Mouse (Mus musculus) B cell, adult 2 months (primary cell): ENCODE data around the gene Fgfbp3.
"Not testable (repeated sequence)": the region's sequence is repeated elsewhere in the genome, so short reads cannot be mapped to it uniquely, and the experiment has no call there.

Source experiments
- DNase-seq, 2 experiments: peaks; one replicate each; pipeline ENCODE4 v3.0.0; 2022

Gene Fgfbp3

DNA sequence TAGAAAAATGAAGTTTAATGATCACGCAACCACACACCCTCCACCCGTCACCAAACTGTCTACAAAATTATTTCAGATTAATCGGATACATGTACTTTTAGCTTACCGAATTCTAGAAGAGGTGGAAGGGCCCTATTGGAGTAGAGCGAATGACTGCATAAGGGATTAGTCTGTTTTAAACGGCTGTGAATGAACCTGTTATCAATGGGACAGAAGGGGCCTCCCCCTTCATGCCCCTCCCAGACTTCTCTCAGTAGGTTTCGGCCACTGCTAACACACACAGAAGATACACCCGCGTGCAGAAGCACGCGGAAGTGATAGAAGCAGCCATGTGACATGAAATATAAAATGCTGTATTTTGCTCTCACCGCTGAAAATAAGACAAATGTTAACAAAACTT is at the start of gene Fgfbp3:
Gene Fgfbp3, minus strand, starts transcription at position 150 of the 400 bp plus-strand sequence.
- DNase-seq = peak; percentile 32 to 36

DNA sequence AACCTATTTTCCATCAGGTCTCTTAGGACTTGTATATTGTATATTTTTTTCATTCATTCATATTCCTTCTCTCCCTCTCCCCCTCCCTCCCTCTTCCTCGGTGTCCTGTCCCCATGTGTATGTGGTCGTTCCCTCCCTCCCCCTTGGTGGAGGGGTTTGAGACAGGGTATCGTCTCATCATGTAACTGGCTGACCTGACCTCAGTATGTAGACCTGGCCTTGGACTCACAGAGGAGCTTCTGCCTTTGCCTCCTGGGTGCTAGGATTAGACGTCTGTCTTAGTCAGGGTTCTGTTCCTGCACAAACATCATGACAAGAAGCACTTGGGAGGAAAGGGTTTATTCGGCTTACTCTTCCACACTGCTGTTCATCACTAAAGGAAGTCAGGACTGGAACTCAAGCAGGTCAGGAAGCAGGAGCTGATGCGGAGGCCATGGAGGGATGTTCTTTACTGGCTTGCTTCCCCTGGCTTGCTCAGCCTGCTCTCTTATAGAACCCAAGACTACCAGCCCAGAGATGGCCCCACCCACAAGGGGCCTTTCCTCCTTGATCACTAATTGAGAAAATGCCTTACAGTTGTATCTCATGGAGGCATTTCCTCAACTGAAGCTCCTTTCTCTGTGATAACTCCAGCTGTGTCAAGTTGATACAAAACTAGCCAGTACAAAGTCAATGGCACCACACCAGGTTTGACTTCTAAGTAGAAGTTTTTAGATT is 43.3 kb upstream of the Fgfbp3 start:
- DNase-seq = not testable (repeated sequence)

DNA sequence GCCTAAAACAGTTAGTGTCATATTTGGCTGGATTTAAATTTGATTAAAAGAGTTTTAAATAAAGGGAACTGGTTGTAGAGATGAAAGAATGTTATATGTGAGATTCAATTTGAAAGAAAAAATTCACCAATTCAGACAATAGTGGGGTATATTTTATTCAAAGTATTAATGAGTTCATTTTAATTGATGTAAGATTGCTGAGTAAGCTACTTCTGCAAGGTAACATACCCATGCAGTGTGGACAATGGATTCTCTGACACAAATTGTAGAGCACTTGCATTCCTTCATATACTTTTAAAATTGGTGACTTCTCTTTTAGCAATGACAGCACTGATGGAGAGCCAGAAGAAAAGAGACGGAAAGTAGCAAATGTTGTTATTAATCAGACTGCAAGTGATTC is 41.9 kb upstream of the Fgfbp3 start:
- DNase-seq = no peak

DNA sequence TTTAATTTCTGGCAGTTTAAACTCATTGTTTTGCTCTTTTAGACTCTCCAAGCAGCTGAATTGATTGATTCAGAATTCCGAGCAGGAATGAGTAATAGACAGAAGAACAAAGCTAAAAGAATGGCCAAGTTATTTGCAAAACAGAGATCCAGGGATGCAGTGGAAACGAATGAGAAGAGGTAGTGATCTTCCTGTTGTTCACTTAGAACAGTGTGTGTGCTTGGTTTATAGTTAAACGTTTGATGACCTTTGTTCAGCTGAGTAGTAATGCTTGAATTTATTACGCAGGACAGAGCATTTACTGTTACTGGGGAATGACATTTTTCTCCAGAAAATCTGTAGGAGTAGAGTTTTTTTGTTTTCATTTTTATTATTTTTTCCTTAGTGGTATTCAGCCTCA is 38.9 kb upstream of the Fgfbp3 start:
- no peak for DNase-seq

DNA sequence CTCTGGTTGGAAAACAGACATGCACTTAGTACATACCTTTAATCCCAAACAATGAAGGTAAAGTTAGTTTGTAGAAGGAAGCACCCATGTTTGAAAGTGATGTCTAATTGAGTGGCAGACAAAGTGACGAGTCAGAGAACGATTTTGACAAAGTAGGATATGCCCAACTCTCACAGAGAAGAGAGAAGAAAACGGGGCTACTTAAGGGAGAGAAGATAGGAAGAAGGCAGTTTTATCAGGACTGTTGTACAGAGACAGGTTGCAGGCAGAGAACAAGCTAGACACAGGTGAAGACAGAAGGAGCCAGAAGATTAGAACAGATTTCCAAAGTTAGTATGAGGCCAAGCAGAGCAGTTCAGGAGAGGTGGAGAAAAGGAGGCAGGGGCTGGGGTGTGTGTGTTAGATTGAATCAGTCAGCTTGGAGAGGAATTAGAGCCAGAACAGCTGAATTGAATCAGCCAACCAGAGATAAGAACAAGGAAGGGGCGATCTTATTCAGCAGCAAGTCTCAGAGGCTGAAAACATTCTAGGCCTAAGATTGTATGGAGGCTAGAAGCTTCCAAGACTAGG is 34.3 kb upstream of the Fgfbp3 start:
- no peak for DNase-seq

DNA sequence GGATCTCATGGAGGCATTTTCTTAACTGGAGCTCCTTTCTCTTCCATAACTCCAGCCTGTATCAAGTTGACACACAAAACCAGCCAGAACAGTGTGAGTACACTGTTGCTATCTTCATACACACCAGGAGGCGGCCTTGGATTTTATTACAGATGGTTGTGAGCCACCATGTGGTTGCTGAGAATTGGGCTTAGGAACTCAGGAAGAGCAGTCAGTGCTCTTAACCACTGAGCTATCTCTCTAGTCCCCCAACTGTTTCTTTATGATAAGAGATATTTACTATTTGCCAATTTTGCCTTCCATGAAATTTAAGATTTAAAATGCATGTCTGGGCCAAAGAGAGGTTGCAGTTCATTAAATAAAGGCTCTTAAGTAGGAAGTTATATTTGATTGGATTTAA is 20.6 kb upstream of the Fgfbp3 start:
- DNase-seq = no peak

DNA sequence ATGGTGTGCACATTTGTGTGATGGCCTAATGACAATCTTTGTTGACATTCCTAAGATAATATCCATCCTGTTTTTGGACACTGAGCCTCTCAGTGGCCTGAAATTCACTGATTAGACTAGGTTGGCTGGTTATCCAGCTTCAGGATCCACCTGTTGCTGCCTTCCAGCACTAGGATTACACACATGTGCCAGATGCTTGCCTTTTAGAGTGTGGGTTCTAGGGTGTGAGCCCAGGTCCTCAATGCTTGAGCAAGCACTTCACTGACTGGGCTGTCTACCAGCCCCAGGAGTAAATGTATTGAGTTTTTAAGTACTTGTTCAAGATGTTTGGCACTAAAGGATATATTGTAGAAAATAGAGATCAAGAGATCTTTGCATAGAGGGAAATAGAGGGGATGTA is 18.6 kb upstream of the Fgfbp3 start:
- no peak for DNase-seq

DNA sequence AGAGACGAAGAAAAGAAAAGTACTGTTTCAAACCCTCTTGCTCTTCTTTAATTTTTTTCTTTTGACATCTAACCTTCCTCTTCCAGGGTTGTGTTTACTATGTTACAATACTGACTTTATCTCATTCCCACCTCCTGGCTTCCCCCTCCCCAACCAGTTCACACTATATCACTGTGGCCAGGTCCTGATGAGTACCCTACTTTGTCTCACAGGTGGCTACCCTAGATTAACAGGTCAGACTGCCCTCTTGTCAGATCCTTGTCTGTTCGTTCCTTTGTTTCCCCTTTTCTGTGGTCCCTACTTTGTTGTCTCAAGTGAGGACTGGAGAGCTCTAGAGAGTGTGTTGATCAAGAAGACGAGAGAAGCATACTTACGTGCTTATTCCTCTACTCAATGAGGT is 16.9 kb upstream of the Fgfbp3 start:
- DNase-seq = no peak

DNA sequence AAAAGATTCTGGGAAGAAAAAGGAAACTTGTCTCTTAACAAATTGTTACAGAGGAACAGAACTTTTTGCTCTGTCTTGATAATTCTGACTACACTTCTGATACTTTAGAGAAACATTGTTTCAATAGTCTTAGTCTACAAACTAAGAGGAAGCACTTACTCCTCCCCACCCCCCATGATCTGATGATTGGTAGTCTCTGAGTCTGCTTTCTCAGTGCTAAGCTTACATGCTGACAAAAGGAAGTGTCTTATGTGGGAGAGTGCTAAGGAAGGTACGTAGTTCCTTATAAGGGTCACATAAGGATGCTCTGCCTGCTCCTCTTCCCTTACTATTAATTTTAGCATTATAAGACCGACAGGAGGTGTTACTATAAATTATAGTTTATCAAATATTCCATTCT is 13.2 kb upstream of the Fgfbp3 start:
- peak; percentile 29 to 54 for DNase-seq

DNA sequence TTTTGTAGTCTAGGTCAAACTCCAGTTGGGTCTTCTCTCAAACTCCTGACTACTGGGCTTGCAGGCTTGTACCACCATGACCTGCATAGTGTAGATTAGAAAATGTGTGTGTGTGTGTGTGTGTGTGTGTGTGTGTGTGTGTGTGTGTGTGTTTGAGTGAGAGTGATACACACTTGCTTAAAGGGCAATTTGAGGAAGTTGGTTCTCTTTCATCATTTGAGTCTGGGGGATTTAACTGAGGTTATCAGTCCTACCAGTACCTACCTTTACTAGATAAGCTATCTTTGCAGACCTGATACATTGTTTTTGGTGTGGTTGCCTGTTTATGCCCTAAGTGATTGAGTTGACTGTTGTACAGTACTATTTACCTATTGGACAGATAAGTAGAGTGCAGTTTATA is 12.7 kb upstream of the Fgfbp3 start:
- DNase-seq = no peak

DNA sequence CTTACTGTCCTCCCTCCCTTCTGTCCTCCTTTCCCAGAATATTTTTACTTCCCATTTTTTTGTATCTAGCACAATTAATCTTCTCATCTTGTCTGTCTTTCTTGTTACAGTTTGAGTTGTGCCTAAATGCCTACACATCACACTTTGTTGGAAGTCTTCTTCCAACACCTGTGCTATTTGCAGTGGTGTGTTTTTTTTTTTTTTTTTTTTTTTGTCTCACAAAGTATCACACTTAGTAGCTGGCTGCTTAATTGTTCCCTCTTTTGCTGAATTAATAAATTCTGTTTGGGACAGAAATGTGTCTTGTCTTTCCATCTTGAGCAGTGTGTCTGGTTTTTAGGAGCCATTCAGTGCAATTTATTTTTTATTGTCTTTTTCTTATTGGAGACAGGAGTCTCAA is 10.4 kb upstream of the Fgfbp3 start:
- DNase-seq = no peak

DNA sequence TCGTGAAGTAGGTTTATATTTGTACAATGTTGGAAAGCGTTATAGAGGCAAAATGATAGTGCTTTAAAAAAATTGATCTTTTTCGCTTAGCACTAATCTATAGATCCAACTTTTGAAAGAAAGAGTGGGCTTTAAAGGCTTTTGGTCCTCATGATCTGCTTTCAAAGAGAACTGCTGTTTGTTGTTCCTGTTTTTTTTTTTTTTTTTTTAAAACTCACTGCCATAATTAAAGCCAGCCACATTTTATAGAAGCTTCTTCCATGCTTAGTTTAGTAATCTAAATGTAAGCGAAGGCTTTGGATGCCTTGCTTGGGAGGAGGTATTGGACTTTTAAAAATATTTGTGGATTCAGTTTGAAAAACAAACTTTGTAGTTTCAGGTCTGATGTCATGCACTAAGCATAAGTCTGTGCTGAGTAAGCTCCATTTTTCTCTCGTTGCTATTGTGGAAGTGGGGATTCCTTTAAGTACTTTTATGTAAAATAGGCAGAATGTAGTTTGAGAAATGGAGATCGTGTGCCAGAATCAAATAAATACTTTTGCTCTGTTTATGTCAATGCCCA is 8.5 kb upstream of the Fgfbp3 start:
- peak in 1 of 2 experiments; percentile 17 for DNase-seq

DNA sequence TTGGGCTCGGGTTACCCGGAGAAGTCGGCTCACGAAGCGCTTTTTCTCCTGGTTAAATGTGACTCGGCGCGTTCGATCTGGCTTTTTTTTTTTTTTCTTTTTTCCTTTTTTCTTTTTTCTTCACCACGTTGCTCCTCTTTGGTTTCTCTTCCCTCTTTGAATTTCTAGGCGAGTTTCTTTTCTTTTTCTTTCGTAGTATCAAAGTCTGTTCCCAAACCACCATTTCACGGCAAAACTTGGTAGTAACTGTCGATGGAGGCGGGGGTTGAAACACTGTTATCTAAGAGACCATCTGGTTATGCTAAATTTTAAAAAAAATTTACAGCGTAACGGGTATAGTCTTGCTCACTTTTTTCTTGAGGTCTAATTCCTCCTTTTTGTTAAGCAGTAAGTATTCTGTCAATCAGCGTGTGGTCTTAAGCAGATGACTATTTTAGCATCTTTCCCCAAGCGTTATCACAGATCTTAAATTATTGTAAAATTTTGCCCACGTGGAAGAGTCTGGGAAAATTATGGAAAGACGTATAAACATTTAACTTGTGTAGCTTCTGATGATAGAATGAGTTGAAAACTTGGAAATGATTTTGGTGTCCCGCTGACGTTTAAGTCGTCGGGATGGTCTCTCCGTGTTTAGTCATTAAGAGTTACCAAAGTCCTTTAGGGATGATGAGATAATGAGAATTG is 7.3 kb upstream of the Fgfbp3 start:
- peak in 1 of 2 experiments; percentile 18 for DNase-seq

DNA sequence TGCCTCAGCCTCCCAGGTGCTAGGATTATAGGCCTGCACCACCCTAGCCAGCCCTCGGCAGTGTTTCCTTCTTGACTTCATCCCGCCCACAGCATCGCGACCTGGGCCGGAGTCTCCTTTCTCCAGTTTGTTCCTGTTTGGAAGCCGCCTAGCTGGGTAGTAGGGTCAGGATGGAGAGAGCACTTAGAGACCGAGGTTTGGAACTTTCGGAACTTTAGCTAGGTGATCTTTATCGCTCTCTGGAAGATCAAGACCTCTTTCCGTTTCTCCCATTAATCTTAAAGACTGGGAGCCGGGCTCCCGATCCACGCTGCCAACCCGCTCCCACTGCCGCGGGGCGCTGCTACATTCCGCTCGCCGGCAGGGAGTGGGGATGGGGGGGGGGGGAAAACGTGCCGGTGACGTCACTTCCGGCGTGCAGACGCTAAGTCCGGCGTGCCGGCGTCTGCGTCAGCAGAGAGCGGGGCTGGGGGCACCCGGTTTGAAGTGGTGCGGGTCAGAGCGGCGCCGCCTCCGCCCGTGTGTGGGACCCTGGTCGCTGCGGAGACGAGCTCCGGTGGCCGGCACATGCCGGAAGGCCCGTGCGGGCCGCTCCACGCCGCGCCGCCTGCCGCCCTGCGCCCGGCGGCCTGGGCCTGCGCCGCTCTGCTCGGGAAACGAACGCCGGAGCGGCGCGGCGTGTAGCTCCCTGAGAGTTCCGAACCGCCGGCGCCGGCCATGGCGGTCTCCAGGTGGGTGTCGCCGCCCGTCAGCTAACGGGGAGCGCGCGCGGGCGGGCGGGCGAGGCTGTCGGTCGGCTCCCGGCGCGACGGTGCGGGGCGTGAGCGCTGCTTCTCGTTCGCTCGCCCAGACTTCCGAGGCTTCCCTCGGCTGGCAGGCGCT is 6.5 kb upstream of the Fgfbp3 start, which contains the start of gene Btaf1:
Gene Btaf1, plus strand, starts transcription at position 409 of the 882 bp plus-strand sequence.
- peak; percentile 76 to 83 for DNase-seq

DNA sequence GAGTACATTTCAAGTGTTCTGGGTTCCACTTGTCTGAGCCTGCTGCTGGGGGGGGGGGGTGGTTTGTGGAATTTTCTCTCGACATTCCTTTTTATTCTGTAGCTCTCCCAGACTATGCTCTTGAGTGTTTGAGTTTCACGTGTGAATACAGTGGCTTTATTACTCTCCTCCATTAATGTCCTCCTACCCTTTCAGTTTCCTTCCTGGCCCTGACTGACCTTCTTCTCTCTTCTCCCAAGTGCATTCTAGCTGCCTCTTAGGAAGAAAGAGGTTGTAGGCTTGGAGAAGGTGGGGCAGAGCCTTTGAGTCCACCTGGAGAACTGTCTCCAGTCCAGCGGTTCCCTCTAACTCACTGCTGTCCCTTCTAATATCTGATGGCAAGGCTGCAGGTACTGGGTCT is 3.5 kb upstream of the Fgfbp3 start:
- DNase-seq = no peak

DNA sequence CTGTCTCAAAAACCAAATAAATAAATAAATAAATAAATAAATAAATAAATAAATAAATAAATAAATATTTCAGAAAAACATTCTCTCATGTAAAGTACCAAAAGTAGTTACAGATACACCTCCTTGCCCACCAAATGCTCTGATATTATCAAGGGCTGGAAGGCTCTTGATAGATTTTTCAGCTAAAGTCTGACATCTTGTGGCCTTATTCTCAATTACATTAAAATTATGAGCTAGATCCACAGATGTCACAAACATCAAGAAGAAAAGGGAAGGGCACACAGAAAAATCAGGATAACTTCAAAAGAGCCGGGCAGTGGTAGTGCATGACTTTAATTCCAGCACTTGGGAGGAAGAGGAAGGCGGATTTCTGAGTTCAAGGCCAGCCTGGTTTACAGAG is 2.6 kb upstream of the Fgfbp3 start:
- peak in 1 of 2 experiments; percentile 12 for DNase-seq

DNA sequence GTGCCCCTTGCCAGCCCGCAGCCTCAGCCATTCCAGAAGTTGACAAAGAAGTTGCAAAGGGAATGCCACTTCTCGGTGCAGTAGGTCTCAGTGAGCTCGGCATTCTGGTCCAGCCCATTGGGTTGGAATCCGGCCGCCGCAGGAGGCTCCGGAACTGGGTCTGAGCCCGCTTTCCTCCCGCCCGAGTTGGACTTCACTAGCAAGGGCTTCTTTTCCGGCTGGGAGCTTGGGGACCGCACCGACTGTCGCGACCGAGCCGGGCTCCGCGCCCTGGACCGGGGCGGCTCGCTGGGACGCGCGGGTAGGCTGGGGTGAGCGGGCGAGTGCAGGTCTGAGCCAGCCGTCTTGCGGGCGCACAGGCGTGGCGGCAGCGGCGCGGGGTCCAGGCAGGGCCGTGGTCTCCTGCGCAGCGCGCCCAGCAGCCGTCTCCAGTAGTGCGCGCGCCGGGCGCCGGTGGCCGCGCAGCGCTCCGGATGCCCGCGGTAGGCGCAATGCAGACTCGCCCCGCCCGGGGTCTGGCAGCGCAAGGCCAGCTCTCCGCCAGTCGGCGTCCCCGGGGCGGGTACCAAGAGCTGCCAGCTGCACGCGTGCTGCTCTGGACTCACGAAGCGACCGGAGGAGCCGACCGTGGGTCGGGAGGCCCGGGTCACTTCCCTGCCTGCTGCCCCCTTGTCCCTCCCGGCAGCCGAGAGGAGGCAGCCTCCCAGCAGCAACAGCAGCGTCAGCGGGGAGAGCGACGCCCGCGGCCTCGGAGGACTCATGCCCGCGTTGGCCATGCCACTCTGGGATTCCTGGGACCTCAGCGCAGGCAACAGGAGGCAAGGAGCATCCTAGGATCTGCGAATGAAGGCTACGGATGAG is 744 bp downstream of the Fgfbp3 start:
- peak; percentile 67 to 71 for DNase-seq

DNA sequence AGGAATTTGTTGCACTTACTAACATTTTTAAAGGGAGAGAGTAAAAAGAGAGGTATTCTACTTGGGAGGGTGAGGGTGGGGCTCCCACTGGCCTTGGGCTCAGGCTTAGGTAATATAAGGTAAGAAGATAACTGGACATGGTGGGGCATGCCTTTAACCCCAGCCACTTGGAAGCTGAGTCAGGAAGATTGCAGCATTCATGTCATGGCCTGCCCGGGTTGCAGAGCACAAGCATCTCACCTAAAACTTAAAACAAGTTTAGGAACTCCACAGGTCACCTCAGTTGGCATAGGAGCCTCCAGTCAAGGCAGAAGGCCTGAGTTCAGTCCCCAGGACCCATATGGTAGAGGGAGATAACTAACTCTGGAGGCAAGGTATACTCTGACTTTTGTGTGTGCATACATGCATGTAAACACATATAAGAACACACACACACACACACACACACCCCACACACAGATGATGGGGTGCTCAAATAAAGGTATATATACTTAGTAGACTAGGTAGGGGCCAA is 2.5 kb downstream of the Fgfbp3 start:
- no peak for DNase-seq

DNA sequence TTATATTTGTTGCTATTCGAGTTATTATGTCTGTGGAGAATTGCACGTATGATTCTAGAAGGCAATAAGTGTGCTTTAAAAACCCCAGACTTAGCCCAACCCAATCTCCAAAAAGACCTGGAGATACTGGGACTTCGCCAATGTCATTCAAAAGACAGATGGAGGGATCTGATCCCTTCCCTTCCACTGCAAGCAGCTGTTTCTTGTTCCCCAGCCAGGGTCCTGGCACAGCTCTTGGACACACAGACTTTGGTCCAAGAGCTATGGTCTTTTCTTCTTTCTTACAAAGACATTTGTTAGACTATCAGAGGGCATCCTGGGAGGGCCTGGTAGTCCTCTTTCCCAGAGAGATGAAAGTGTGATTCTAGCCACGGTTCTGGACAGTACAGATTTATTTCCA is 3.2 kb downstream of the Fgfbp3 start:
- DNase-seq = no peak

DNA sequence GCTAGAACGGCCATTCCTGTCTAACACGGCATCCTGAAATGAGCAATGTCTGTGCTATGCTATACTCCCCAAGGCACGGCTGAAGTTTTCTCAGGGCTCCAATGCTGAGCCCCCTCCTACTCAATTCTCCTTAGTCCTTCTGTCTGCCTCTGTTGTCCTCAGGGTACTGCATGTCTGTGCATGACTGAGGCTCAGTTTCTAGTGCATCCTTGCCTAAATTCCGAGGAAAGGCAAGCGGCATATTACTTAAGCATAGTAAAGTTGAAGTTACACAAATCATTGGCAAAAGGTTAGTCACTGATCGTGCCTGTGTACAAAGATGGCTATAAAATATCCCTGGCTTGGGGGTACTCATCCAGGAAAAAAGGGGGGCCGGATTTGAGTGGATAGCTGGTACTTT is 6.4 kb downstream of the Fgfbp3 start:
- DNase-seq = no peak

DNA sequence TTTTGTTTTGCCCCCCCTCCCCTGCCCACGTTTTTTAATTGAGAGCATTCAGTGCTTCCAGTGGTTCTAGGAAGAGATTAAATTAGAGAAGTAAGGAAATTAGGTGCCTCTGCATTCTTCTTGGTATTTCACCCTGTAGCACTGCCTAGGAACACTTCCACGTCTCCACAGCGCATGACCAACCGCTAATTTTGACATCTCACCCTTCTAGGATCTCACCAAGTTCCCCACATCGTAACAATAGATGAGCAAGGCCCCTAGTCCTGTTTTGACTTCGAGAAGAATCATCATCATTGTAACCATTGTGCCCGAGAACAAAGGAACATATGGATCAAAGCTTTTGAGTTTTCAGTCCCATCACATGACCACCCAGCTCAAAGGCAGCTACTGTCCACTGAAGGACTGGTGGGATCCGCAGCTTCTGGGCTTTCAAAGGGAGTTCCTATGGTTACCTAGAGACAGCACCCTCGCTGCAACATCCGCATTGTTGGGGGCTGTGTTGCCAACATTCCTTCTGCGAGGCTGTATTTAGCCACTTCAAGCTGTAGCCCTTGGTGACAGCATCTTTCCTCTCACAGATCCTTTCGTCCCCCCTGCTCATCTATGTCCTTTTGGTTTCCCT is 8.9 kb downstream of the Fgfbp3 start:
- no peak for DNase-seq
